Mouse (Mus musculus): ENCODE data around the gene Gm33543.

Gene Gm33543

DNA sequence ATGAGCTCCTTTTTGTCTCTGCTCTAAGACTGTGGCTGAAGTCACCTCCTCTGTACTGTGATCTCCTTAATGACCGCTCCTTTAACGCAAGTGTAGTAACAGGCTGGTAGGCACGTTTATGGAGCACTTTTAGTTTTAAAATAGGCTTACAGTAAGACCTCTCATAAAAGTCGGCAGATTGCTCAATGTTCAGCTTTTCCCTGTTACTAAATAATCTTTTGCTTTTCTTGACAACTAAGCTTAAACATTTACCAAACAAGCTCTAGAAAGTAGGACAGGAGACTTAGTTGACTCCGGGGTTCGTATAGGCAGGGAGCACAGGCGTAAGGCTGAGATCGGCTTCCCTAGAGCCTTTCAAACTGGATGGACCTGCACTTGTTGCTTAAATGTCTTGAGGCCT is 64.1 kb downstream of the Gm33543 start:
- no peak for DNase-seq (ENCODE audit: low read depth in 2 of 2, low spot score in 2 of 2)

DNA sequence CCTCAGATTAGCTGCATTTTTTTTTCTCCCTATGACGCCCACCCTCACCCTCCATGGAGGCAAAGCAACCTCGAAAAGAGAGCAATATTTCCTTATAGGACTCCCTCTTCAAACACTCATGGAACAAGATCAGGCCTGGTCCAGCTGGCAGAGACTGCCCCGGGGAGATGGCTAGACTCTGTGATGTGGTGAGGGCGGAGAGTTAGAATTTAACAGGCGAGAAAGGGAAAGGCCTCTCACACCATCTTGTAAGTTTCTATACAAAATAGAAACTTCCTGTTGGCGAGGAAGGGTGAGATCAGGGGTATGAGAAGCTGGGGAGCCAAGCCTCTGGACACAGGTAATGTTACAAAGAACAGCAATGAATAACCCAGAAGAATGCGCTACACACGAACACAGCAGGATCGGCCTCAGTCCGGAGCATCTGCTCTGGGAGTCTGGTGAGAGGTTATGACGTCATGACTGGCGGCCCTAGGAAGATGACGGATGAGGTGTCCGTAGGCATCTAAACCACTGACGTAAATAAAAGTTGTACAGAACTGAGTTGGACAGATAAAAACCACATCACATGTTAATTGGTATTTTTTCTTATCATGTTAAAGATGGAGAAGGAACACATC is 64.9 kb downstream of the Gm33543 start:
- no peak for DNase-seq (ENCODE audit: low read depth in 2 of 2, low spot score in 2 of 2)

- DNase-seq (ENCODE audit: low read depth in 2 of 2, low spot score in 2 of 2): no peak
Measured at GRCm38 (mm10) chr10:95777071-95777470, 65.7 kb downstream of the Gm33543 start.

- no peak for DNase-seq (ENCODE audit: low read depth in 2 of 2, low spot score in 2 of 2)
Measured at GRCm38 (mm10) chr10:95774856-95775255, 67.9 kb downstream of the Gm33543 start.

GRCm38 (mm10) chr10:95774001-95774628 is 68.6 kb downstream of the Gm33543 start:
- no peak for DNase-seq (ENCODE audit: low read depth in 2 of 2, low spot score in 2 of 2)
